In the genomic region with DNA sequence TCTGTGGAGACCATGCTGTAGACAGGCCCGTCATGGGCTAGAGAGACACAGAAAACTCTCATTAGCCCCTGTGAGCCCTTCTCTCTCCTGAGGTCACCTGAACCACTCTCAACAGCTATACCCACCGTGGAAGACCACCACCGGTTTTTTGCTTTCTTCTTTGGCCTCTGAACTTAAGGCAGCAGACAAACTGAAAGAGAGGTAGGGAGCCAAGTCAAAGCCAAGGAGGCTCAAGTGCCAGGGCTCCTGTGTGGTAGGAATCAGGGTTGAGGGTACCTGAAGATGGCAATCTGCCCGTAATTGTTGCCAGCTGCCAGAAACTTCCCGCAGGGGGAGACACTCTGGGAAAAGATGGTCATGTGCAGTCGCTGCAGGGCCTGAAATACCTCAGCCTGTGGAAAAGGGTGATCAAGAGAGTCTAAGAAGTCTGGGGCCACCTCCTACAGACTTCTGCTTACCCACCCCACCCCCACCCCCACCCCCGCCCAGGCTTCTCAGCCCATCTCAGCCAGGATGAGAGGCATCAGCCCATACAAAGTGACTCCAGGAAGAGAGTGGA, we compare ENCODE assay signal across 17 mouse cellular contexts. TPM values are rescaled to one million over a fixed set of nuclear protein-coding genes. Genes with fewer than 3 reads are reported as not detected.
"Had no signal": no experiment of that assay in that cellular context is flagged by ENCODE, and none has a peak within 500 bp of the region (broad histone marks: within the 10 kb centered on the region; RNA-seq: fewer than 3 reads in every experiment).

No protein-coding gene starts in this region.

- DNase-seq: kidney, postnatal 14 days; retina, postnatal 1 day; right cerebral cortex, postnatal 4 days; spleen, adult 18-20 months; thymus, adult 18-20 months; thymus, postnatal 14 days had no signal

- H3K9ac ChIP-seq: kidney, embryonic 15.5 days; limb, embryonic 15.5 days; liver, embryonic 12.5 days; lung, embryonic 15.5 days; midbrain, embryonic 12.5 days; neural tube, embryonic 13.5 days had no signal

- H3K27ac ChIP-seq: kidney, embryonic 15.5 days; limb, embryonic 15.5 days; liver, embryonic 12.5 days; lung, embryonic 15.5 days; midbrain, embryonic 12.5 days; neural tube, embryonic 13.5 days had no signal

- H3K4me3 ChIP-seq: kidney, embryonic 15.5 days; limb, embryonic 15.5 days; liver, embryonic 12.5 days; lung, embryonic 15.5 days; midbrain, embryonic 12.5 days; neural tube, embryonic 13.5 days had no signal

- H3K9me3 ChIP-seq: kidney, embryonic 15.5 days; limb, embryonic 15.5 days; liver, embryonic 12.5 days; lung, embryonic 15.5 days; midbrain, embryonic 12.5 days; neural tube, embryonic 13.5 days had no signal

RNA-seq across cellular contexts. Expression of a gene that starts 8.5 kb away (rescaled TPM):
- total RNA-seq: layer of hippocampus, adult 8-10 months; layer of hippocampus, postnatal 14 days; left cerebral cortex, adult 18-20 months; left cerebral cortex, postnatal 25 days; megakaryocyte-erythroid progenitor cell, adult 5-6 weeks had no signal

RNA-seq across cellular contexts. Expression of a gene that starts 10.3 kb away (rescaled TPM):
- total RNA-seq: layer of hippocampus, adult 8-10 months; layer of hippocampus, postnatal 14 days; left cerebral cortex, adult 18-20 months; left cerebral cortex, postnatal 25 days; megakaryocyte-erythroid progenitor cell, adult 5-6 weeks had no signal
